Mouse (Mus musculus) MEL (cell line): ENCODE data around the gene Gpatch1. TPM values are rescaled to one million over a fixed set of nuclear protein-coding genes. Genes with fewer than 3 reads are reported as not detected.

Source experiments
- DNase-seq: peaks from one replicate; pipeline ENCODE4 v3.0.0; 2011; ENCODE audit warnings: low read depth, low spot score
- H3K27ac ChIP-seq: 2 replicates; pipeline ENCODE4 v1.5.1; 2012; ENCODE audit warnings: low read depth, mild to moderate bottlenecking, control low read depth, low read length, moderate library complexity; ENCODE audit not compliant: control insufficient read depth
- H3K27me3 ChIP-seq, 2 experiments: fragments of 150-350 bp in 1 of 2; sonication (generic) in 1 of 2; 2 replicates each; pipeline ENCODE4 v1.6.1; 2012; ENCODE audit warnings: low read length in 2 of 2, mild to moderate bottlenecking in 2 of 2, improper control_type of control experiment in 1 of 2, moderate library complexity in 1 of 2; ENCODE audit not compliant: insufficient read depth in 2 of 2, control insufficient read depth in 1 of 2
- H3K36me3 ChIP-seq, 2 experiments: 2 replicates each; pipeline ENCODE4 v1.6.1; 2012 to 2014; ENCODE audit warnings: low read length in 2 of 2, improper control_type of control experiment in 1 of 2, inconsistent platforms in 1 of 2, mild to moderate bottlenecking in 1 of 2; ENCODE audit not compliant: insufficient read depth in 2 of 2, control insufficient read depth in 1 of 2
- H3K4me1 ChIP-seq, 2 experiments: fragments of 150-350 bp in 1 of 2; sonication (generic) in 1 of 2; 2 replicates each; pipeline ENCODE4 v1.6.1; 2012; ENCODE audit warnings: low read length in 2 of 2, improper control_type of control experiment in 1 of 2, mild to moderate bottlenecking in 1 of 2; ENCODE audit not compliant: insufficient read depth in 2 of 2, control insufficient read depth in 1 of 2
- H3K4me3 ChIP-seq, 2 experiments: fragments of 150-350 bp in 1 of 2; sonication (generic) in 1 of 2; 2 replicates each; pipeline ENCODE4 v1.5.1; 2012; ENCODE audit warnings: low read depth in 2 of 2, low read length in 2 of 2, mild to moderate bottlenecking in 2 of 2, moderate library complexity in 2 of 2, control low read depth in 1 of 2, improper control_type of control experiment in 1 of 2; ENCODE audit not compliant: control insufficient read depth in 1 of 2, insufficient read depth in 1 of 2
- H3K79me2 ChIP-seq: 2 replicates; pipeline ENCODE4 v1.6.1; 2012; ENCODE audit warnings: mild to moderate bottlenecking, low read length, moderate library complexity; ENCODE audit not compliant: control insufficient read depth, poor library complexity, insufficient read depth
- H3K9ac ChIP-seq: 2 replicates; pipeline ENCODE4 v1.6.1; 2012; ENCODE audit warnings: low read depth, mild to moderate bottlenecking, control low read depth, low read length, moderate library complexity; ENCODE audit not compliant: control insufficient read depth, poor library complexity, severe bottlenecking
- H3K9me3 ChIP-seq: fragments of 150-350 bp; sonication (generic); replicated peaks from 2 replicates; pipeline ENCODE4 v1.6.1; 2012; ENCODE audit warnings: mild to moderate bottlenecking, low read length, improper control_type of control experiment, moderate library complexity; ENCODE audit not compliant: insufficient read depth
- CHD1 ChIP-seq: IDR thresholded peaks from 2 replicates; pipeline ENCODE4 v1.6.1; 2012; ENCODE audit warnings: low read depth, mild to moderate bottlenecking, inconsistent platforms, low read length, improper control_type of control experiment
- CHD2 ChIP-seq: IDR thresholded peaks from 2 replicates; pipeline ENCODE4 v1.6.1; 2011; ENCODE audit warnings: low read length, improper control_type of control experiment
- CTCF ChIP-seq, 3 experiments: IDR thresholded peaks in 2 of 3; conservative IDR thresholded peaks in 1 of 3; 2 replicates each; pipeline ENCODE4 v1.5.1; 2011 to 2012; ENCODE audit warnings: low read length in 3 of 3, low read depth in 2 of 3, mild to moderate bottlenecking in 2 of 3, improper control_type of control experiment in 1 of 3, inconsistent platforms in 1 of 3, mixed read lengths in 1 of 3, moderate library complexity in 1 of 3; ENCODE audit not compliant: control insufficient read depth in 1 of 3, insufficient read depth in 1 of 3, poor library complexity in 1 of 3, severe bottlenecking in 1 of 3
- E2F4 ChIP-seq: IDR thresholded peaks from 2 replicates; pipeline ENCODE4 v1.6.1; 2011; ENCODE audit warnings: low read depth, low read length, improper control_type of control experiment, borderline replicate concordance
- ETS1 ChIP-seq: IDR thresholded peaks from 2 replicates; pipeline ENCODE4 v1.6.1; 2012; ENCODE audit warnings: low read depth, mild to moderate bottlenecking, inconsistent platforms, low read length, improper control_type of control experiment, moderate library complexity
- HCFC1 ChIP-seq: IDR thresholded peaks from 2 replicates; pipeline ENCODE4 v1.6.1; 2012; ENCODE audit warnings: low read depth, mild to moderate bottlenecking, inconsistent platforms, low read length, improper control_type of control experiment, moderate library complexity
- JUND ChIP-seq: IDR thresholded peaks from 2 replicates; pipeline ENCODE4 v1.6.1; 2011; ENCODE audit warnings: low read depth, mild to moderate bottlenecking, improper control_type of control experiment, low read length
- MAZ ChIP-seq: IDR thresholded peaks from 2 replicates; pipeline ENCODE4 v1.6.1; 2012; ENCODE audit warnings: low read depth, mild to moderate bottlenecking, inconsistent platforms, low read length, improper control_type of control experiment
- MEF2A ChIP-seq: IDR thresholded peaks from 2 replicates; pipeline ENCODE4 v1.6.1; 2014; ENCODE audit warnings: low read depth, mild to moderate bottlenecking, inconsistent platforms, low read length, improper control_type of control experiment; ENCODE audit not compliant: poor library complexity, insufficient replicate concordance, severe bottlenecking; ENCODE audit errors: extremely low read depth
- MXI1 ChIP-seq: IDR thresholded peaks from 2 replicates; pipeline ENCODE4 v1.6.1; 2011; ENCODE audit warnings: mild to moderate bottlenecking, low read depth, low read length, improper control_type of control experiment
- MYB ChIP-seq: IDR thresholded peaks from 2 replicates; pipeline ENCODE4 v1.6.1; 2011; ENCODE audit warnings: mild to moderate bottlenecking, low read depth, low read length, improper control_type of control experiment
- MYC ChIP-seq: IDR thresholded peaks from 2 replicates; pipeline ENCODE4 v1.6.1; 2011; ENCODE audit warnings: low read depth, mild to moderate bottlenecking, low read length, improper control_type of control experiment, moderate library complexity
- POLR2A ChIP-seq, 2 experiments: IDR thresholded peaks; 2 replicates each; pipeline ENCODE4 v1.6.1; 2011 to 2012; ENCODE audit warnings: low read length in 2 of 2, mild to moderate bottlenecking in 2 of 2, control low read depth in 1 of 2, improper control_type of control experiment in 1 of 2, low read depth in 1 of 2, moderate library complexity in 1 of 2; ENCODE audit not compliant: control insufficient read depth in 1 of 2, insufficient read depth in 1 of 2, poor library complexity in 1 of 2
- POLR2AphosphoS5 ChIP-seq: IDR thresholded peaks from 2 replicates; pipeline ENCODE4 v1.6.1; 2012; ENCODE audit warnings: low read depth, borderline replicate concordance, mild to moderate bottlenecking, inconsistent platforms, low read length, moderate library complexity, mixed read lengths
- TBP ChIP-seq: IDR thresholded peaks from 2 replicates; pipeline ENCODE4 v1.8.0; 2011; ENCODE audit warnings: low read depth, low read length, improper control_type of control experiment
- UBTF ChIP-seq: IDR thresholded peaks from 2 replicates; pipeline ENCODE4 v1.6.1; 2012; ENCODE audit warnings: low read depth, mild to moderate bottlenecking, inconsistent platforms, low read length, improper control_type of control experiment, moderate library complexity, borderline replicate concordance; ENCODE audit not compliant: insufficient read depth
- ZC3H11A ChIP-seq: IDR thresholded peaks from 2 replicates; pipeline ENCODE4 v1.6.1; 2012; ENCODE audit warnings: low read depth, mild to moderate bottlenecking, inconsistent platforms, low read length, improper control_type of control experiment
- polyA plus RNA-seq, 2 experiments: library from polyadenylated mRNA; stranded (reverse) in 1 of 2; unstranded in 1 of 2; fragments of >175 nt in 1 of 2; fragments of >200 nt in 1 of 2; gene quantifications; 2 replicates each; pipeline versions ENCODE4 v1.2.1 to v1.2.4; 2012; ENCODE audit warnings: low replicate concordance in 2 of 2, low read depth in 1 of 2; ENCODE audit not compliant: insufficient read length in 2 of 2, insufficient read depth in 1 of 2, missing spikeins in 1 of 2
- total RNA-seq: library from RNA; depleted of rRNA; stranded (reverse); fragments of 300-350 nt; gene quantifications from 2 replicates; pipeline ENCODE4 v1.2.3, GENCODE M21; 2012

The Gpatch1 gene
- total and polyA plus RNA-seq, 3 experiments: 8.5 to 13.4 TPM; not detected in 1

GRCm38 (mm10) chr7:35314156-35314555 is 4.1 kb downstream of the Gpatch1 start:
- Histone ChIP-seq H3K4me1 (peaks cover 0 to 9% of the 10 kb centered on the region in 2 experiments; a peak in 2 of 4 replicates), H3K36me3 (peaks cover 1 to 3% of the 10 kb centered on the region in 2 experiments; a peak in 1 of 4 replicates)
- no peak for TF ChIP-seq JUND
- TF ChIP-seq CHD2: no peak
- no peak for TF ChIP-seq CHD1
- TF ChIP-seq UBTF: no peak
- TF ChIP-seq MEF2A: no peak
- TF ChIP-seq CTCF (IDR thresholded peaks at IDR 0.05 in 2 of 3, conservative IDR thresholded peaks at IDR 0.05 in 1 of 3; ENCODE audit: control insufficient read depth in 1 of 3, insufficient read depth in 1 of 3, low read depth in 2 of 3, low read length in 3 of 3, poor library complexity in 1 of 3, severe bottlenecking in 1 of 3): no peak
- no peak for TF ChIP-seq POLR2AphosphoS5
- TF ChIP-seq E2F4: no peak
- no peak for TF ChIP-seq MYB
- TF ChIP-seq MXI1: no peak
- no peak for TF ChIP-seq MYC
- no peak for TF ChIP-seq HCFC1
- no peak for TF ChIP-seq TBP
- TF ChIP-seq MAZ: no peak
- TF ChIP-seq, all 39 proteins: peak for 0
- no peak overlapping the region for H3K27ac ChIP-seq
- peaks cover 3% of the 10 kb centered on the region; the same call in 1 of the 2 replicates for H3K79me2 ChIP-seq
- H3K27me3 ChIP-seq: no peaks in the 10 kb centered on the region
- no peak overlapping the region for H3K9ac ChIP-seq
- no peak for DNase-seq
- no peaks in the 10 kb centered on the region for H3K9me3 ChIP-seq
- no peak overlapping the region for H3K4me3 ChIP-seq

GRCm38 (mm10) chr7:35311214-35311613 is 7.0 kb downstream of the Gpatch1 start:
- TF ChIP-seq ETS1 (no peak), MAZ (no peak), POLR2A (IDR thresholded peaks at IDR 0.05; ENCODE audit: control insufficient read depth in 1 of 2, insufficient read depth in 1 of 2, low read depth in 1 of 2, low read length in 2 of 2, poor library complexity in 1 of 2) (no peak), MEF2A (no peak), ZC3H11A (no peak)
- Histone ChIP-seq H3K36me3 (0 out of 4 replicates have a peak, but pooled peaks cover 0 to 1% of the 10 kb centered on the region in 2 experiments), H3K79me2 (no peaks in the 10 kb centered on the region), H3K4me1 (no peaks in the 10 kb centered on the region), H3K27me3 (no peaks in the 10 kb centered on the region), H3K9me3 (no peaks in the 10 kb centered on the region), H3K4me3 (no peak overlapping the region), H3K9ac (no peak overlapping the region), H3K27ac (no peak overlapping the region)
- DNase-seq: no peak
